Mouse (Mus musculus): ENCODE measurements at regions not wholly inside any gene's neighbourhood (a gene's known extent, or its start where the extent isn't known, plus 50 kb on each side); places are given as distances from the start of the nearest gene placed in this dataset.

GRCm38 (mm10) chr6:94413987-94414360 lies 86.2 kb upstream of the Slc25a26 start:
- DNase-seq (ENCODE audit: low spot score) = no peak

- peak; percentile 2 for DNase-seq (ENCODE audit: low spot score)
Measured at GRCm38 (mm10) chr6:94413297-94413986, 86.7 kb upstream of the Slc25a26 start.

GRCm38 (mm10) chr6:94412341-94412740 lies 87.8 kb upstream of the Slc25a26 start:
- no peak for DNase-seq (ENCODE audit: low spot score)

GRCm38 (mm10) chr6:94410480-94410879 lies 89.7 kb upstream of the Slc25a26 start:
- no peak for DNase-seq (ENCODE audit: low spot score)

GRCm38 (mm10) chr6:94408996-94409395 lies 91.1 kb upstream of the Slc25a26 start:
- DNase-seq (ENCODE audit: low spot score) = no peak

- DNase-seq (ENCODE audit: low spot score) = no peak
Measured at GRCm38 (mm10) chr6:94407751-94408150, 92.4 kb upstream of the Slc25a26 start.

GRCm38 (mm10) chr6:94405371-94406076 lies 94.6 kb upstream of the Slc25a26 start:
- no peak for DNase-seq (ENCODE audit: low spot score)

GRCm38 (mm10) chr6:94401617-94402481 lies 98.3 kb upstream of the Slc25a26 start:
- no peak for DNase-seq (ENCODE audit: low spot score)

GRCm38 (mm10) chr6:94401061-94401591 lies 99.0 kb upstream of the Slc25a26 start:
- no peak for DNase-seq (ENCODE audit: low spot score)

- peak; percentile 4 for DNase-seq (ENCODE audit: low spot score)
Measured at GRCm38 (mm10) chr6:94400471-94401051, 99.6 kb upstream of the Slc25a26 start.

GRCm38 (mm10) chr6:94391134-94391533 lies 107.4 kb upstream of the Magi1 start:
- DNase-seq (ENCODE audit: low spot score) = no peak

GRCm38 (mm10) chr6:94390403-94390802 lies 106.7 kb upstream of the Magi1 start:
- DNase-seq (ENCODE audit: low spot score) = no peak

GRCm38 (mm10) chr6:94389716-94390115 lies 106.0 kb upstream of the Magi1 start:
- no peak for DNase-seq (ENCODE audit: low spot score)

- DNase-seq (ENCODE audit: low spot score) = no peak
Measured at GRCm38 (mm10) chr6:94387648-94388047, 103.9 kb upstream of the Magi1 start.

- no peak for DNase-seq (ENCODE audit: low spot score)
Measured at GRCm38 (mm10) chr6:94385531-94385930, 101.8 kb upstream of the Magi1 start.

- DNase-seq (ENCODE audit: low spot score) = no peak
Measured at GRCm38 (mm10) chr6:94369991-94370390, 86.3 kb upstream of the Magi1 start.

GRCm38 (mm10) chr6:94363951-94364350 lies 80.2 kb upstream of the Magi1 start:
- DNase-seq (ENCODE audit: low spot score) = peak; percentile 3

- no peak for DNase-seq (ENCODE audit: low spot score)
Measured at GRCm38 (mm10) chr6:94362626-94363025, 78.9 kb upstream of the Magi1 start.

GRCm38 (mm10) chr6:94357568-94357967 lies 73.9 kb upstream of the Magi1 start:
- DNase-seq (ENCODE audit: low spot score) = no peak

GRCm38 (mm10) chr6:94354451-94355095 lies 70.9 kb upstream of the Magi1 start:
- DNase-seq (ENCODE audit: low spot score) = no peak

GRCm38 (mm10) chr6:94344296-94344695 lies 60.6 kb upstream of the Magi1 start:
- DNase-seq (ENCODE audit: low spot score) = no peak
